Mouse (Mus musculus): ENCODE measurements at regions not wholly inside any gene's neighbourhood (a gene's known extent, or its start where the extent isn't known, plus 50 kb on each side); places are given as distances from the start of the nearest gene placed in this dataset.

DNA sequence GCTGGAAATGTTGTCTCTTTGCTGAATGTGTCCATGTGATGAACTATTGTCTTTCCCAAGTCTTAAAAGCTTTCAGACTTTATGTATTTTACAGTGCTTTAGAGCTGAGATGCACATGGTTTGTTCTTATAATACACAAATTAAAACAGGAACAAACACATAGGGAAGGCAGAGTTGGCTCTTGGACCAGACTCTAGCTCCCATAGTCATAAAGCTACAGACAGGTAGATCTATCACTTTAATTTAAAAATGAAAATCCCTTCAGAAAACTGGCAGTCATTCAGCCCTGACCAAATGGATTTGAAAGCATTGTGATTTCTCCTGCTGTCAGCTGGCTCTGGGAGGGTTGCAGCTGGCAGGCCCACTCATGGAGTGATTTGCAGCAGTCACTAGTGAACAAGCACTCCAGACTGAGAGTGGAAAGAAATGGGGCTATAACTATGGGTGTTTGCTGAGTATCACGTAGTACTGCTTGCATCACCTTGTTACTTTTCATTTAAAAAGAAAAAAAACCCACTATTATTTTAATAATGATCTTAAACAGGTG is 161.8 kb downstream of the Pik3r1 start:
- H3K27me3 ChIP-seq (replicated peaks; ENCODE audit: control insufficient read depth, insufficient read depth, low read length), result no peaks in the 10 kb centered on the region
- H3K4me1 ChIP-seq (replicated peaks; ENCODE audit: control insufficient read depth, insufficient read depth, low read length), result no peaks in the 10 kb centered on the region
- no peak for TF ChIP-seq CTCF (IDR thresholded peaks at IDR 0.05; ENCODE audit: low read depth)
- ATAC-seq, result no peak
- no peak overlapping the region for H3K27ac ChIP-seq (ENCODE audit: low read depth, low read length)
- H3K9me3 ChIP-seq (ENCODE audit: control insufficient read depth), result no peaks in the 10 kb centered on the region
- H3K36me3 ChIP-seq (ENCODE audit: control insufficient read depth, insufficient read depth), result no peaks in the 10 kb centered on the region
- H3K4me3 ChIP-seq (ENCODE audit: low read depth, low read length), result no peak overlapping the region
- H3K4me2 ChIP-seq (replicated peaks; ENCODE audit: low read depth), result no peak overlapping the region
- H3K9ac ChIP-seq (ENCODE audit: low read depth, low read length), result no peak overlapping the region
- WGBS, result 82% methylated on average over 1 of the region's 1 CpGs

- Histone ChIP-seq H3K4me2 (replicated peaks; ENCODE audit: low read depth) (no peak overlapping the region), H3K9me3 (ENCODE audit: control insufficient read depth) (no peaks in the 10 kb centered on the region), H3K4me3 (ENCODE audit: low read depth, low read length) (no peak overlapping the region), H3K9ac (ENCODE audit: low read depth, low read length) (no peak overlapping the region), H3K36me3 (ENCODE audit: control insufficient read depth, insufficient read depth) (no peaks in the 10 kb centered on the region), H3K27me3 (replicated peaks; ENCODE audit: control insufficient read depth, insufficient read depth, low read length) (no peaks in the 10 kb centered on the region), H3K4me1 (replicated peaks; ENCODE audit: control insufficient read depth, insufficient read depth, low read length) (no peaks in the 10 kb centered on the region), H3K27ac (ENCODE audit: low read depth, low read length) (no peak overlapping the region)
- WGBS, result 87% methylated on average over 4 of the region's 4 CpGs
- ATAC-seq, result no peak
- TF ChIP-seq CTCF (IDR thresholded peaks at IDR 0.05; ENCODE audit: low read depth), result no peak
Measured at GRCm38 (mm10) chr13:101605685-101606084, 162.3 kb downstream of the Pik3r1 start.

DNA sequence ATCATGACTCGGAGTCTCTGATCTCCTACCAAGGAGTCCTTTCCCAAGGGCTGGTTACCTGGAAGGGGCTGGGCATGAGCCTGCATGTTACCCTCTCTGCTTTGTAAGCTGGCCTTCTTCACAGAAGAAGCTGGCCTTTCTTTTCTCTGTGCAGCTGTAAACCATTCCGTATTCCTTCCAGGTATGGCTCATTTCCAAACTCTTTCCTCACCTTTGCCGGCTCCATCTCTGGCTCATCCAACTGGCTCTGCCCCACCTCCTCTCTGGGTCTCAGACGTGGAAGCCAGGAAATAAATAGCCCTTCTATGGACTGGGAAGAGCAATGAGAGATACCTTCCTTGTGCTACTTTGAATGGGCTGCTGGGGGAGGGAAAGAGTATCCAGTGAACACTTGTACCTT is 163.0 kb downstream of the Pik3r1 start:
- Histone ChIP-seq H3K4me2 (replicated peaks; ENCODE audit: low read depth) (no peak overlapping the region), H3K4me3 (ENCODE audit: low read depth, low read length) (no peak overlapping the region), H3K9me3 (ENCODE audit: control insufficient read depth) (no peaks in the 10 kb centered on the region), H3K36me3 (ENCODE audit: control insufficient read depth, insufficient read depth) (no peaks in the 10 kb centered on the region), H3K9ac (ENCODE audit: low read depth, low read length) (no peak overlapping the region), H3K4me1 (replicated peaks; ENCODE audit: control insufficient read depth, insufficient read depth, low read length) (no peaks in the 10 kb centered on the region), H3K27ac (ENCODE audit: low read depth, low read length) (no peak overlapping the region), H3K27me3 (replicated peaks; ENCODE audit: control insufficient read depth, insufficient read depth, low read length) (no peaks in the 10 kb centered on the region)
- 77% methylated on average over 4 of the region's 4 CpGs for WGBS
- no peak for TF ChIP-seq CTCF (IDR thresholded peaks at IDR 0.05; ENCODE audit: low read depth)
- no peak for ATAC-seq

DNA sequence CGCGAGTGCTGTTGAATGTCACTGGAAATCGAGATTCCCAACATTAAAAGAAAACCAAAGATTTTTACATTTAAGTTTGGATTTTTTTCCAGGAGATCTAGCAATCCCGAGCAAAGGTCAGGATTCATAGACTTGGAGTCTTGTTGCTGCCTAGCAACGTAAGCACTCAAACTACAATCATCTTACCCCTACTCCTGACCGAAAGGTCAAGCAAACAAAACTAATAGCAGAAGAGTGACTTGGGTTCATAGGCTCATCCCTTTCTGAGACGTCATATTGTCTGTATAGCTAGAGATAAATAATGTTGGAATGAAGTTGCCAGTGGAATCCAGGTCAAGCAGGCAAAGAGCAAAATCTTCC is 169.9 kb downstream of the Pik3r1 start:
- H3K36me3 ChIP-seq (ENCODE audit: control insufficient read depth, insufficient read depth), result no peaks in the 10 kb centered on the region
- TF ChIP-seq CTCF (IDR thresholded peaks at IDR 0.05; ENCODE audit: low read depth), result no peak
- H3K4me3 ChIP-seq (ENCODE audit: low read depth, low read length), result 0 out of 2 replicates have a peak overlapping the region, but pooled peaks have one; percentile 1
- ATAC-seq, result peak; percentile 68
- H3K9ac ChIP-seq (ENCODE audit: low read depth, low read length), result no peak overlapping the region
- H3K27me3 ChIP-seq (replicated peaks; ENCODE audit: control insufficient read depth, insufficient read depth, low read length), result no peaks in the 10 kb centered on the region
- H3K27ac ChIP-seq (ENCODE audit: low read depth, low read length), result no peak overlapping the region
- peaks cover 3% of the 10 kb centered on the region; the same call in 1 of the 2 replicates for H3K4me1 ChIP-seq (replicated peaks; ENCODE audit: control insufficient read depth, insufficient read depth, low read length)
- H3K9me3 ChIP-seq (ENCODE audit: control insufficient read depth), result no peaks in the 10 kb centered on the region
- 40% methylated on average over 7 of the region's 7 CpGs for WGBS
- peak overlapping the region; percentile 54 for H3K4me2 ChIP-seq (replicated peaks; ENCODE audit: low read depth)

DNA sequence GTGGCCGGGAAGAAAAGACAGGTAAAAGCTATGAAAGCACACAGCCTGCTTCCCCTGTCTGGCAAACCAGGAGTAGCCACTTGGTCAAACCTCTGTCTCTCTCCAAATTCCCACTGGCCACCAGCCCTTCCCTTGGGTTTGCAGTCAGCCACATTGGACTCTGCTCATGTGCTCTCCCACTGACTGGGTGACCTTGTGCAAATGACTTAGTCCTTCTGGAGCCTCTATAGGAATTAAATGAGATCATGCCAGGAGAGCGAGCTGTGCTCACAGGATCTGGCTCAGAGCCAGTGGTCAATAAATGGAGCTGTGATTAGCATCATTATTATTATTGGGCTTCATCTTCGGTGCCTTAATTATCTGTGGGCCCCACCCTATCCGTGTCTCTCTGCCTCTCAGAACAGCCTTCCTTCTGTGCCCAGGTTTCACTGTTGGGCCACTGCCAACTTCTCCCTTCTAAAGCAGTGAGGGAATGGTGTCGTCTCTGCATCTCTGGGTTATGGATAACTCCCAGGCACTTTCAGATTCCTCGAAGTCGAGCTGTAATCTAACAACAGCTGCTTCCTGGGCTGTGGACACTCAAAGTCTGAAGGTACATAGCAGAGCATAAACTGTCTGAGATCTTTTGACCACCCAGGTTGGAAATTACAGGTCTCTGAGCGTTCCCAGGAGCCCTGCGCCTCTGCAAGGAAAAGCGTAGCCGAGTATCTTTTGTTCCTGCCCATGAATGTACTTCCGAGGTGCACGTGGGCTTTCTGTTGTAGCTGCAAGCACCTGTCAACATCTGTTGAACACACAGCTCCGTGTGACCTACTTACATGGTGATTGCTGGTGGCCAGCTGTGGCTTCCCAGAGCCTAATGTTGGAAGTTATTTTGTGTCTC is 170.5 kb downstream of the Pik3r1 start:
- Histone ChIP-seq H3K36me3 (ENCODE audit: control insufficient read depth, insufficient read depth) (no peaks in the 10 kb centered on the region), H3K27ac (ENCODE audit: low read depth, low read length) (peak overlapping the region; percentile 57), H3K9ac (ENCODE audit: low read depth, low read length) (no peak overlapping the region), H3K4me1 (replicated peaks; ENCODE audit: control insufficient read depth, insufficient read depth, low read length) (peaks cover 3% of the 10 kb centered on the region; the same call in 1 of the 2 replicates), H3K27me3 (replicated peaks; ENCODE audit: control insufficient read depth, insufficient read depth, low read length) (no peaks in the 10 kb centered on the region), H3K9me3 (ENCODE audit: control insufficient read depth) (no peaks in the 10 kb centered on the region), H3K4me2 (replicated peaks; ENCODE audit: low read depth) (peak overlapping the region; percentile 54), H3K4me3 (ENCODE audit: low read depth, low read length) (peak overlapping the region; percentile 1; the same call in 1 of the 2 replicates)
- TF ChIP-seq CTCF (IDR thresholded peaks at IDR 0.05; ENCODE audit: low read depth), result no peak
- 24% methylated on average over 14 of the region's 14 CpGs for WGBS
- peak; percentile 85 for ATAC-seq

- Histone ChIP-seq H3K27ac (ENCODE audit: low read depth, low read length) (no peak overlapping the region), H3K4me2 (replicated peaks; ENCODE audit: low read depth) (no peak overlapping the region), H3K4me3 (ENCODE audit: low read depth, low read length) (no peak overlapping the region), H3K4me1 (replicated peaks; ENCODE audit: control insufficient read depth, insufficient read depth, low read length) (peaks cover 3% of the 10 kb centered on the region; the same call in 1 of the 2 replicates), H3K9ac (ENCODE audit: low read depth, low read length) (no peak overlapping the region), H3K36me3 (ENCODE audit: control insufficient read depth, insufficient read depth) (no peaks in the 10 kb centered on the region), H3K27me3 (replicated peaks; ENCODE audit: control insufficient read depth, insufficient read depth, low read length) (no peaks in the 10 kb centered on the region), H3K9me3 (ENCODE audit: control insufficient read depth) (no peaks in the 10 kb centered on the region)
- no peak for ATAC-seq
- WGBS, result 87% methylated on average over 11 of the region's 11 CpGs
- no peak for TF ChIP-seq CTCF (IDR thresholded peaks at IDR 0.05; ENCODE audit: low read depth)
Measured at GRCm38 (mm10) chr13:101594511-101595175, 173.4 kb downstream of the Pik3r1 start.

All from intestine, postnatal 0 days (tissue).